Mouse (Mus musculus) liver, embryonic 14.5 days (tissue): ENCODE measurements around the gene Ifit2. TPM values are rescaled to one million over a fixed set of nuclear protein-coding genes. Genes with fewer than 3 reads are reported as not detected.
A peak's percentile ranks its signal among the peaks of the same experiment; 100 is the strongest.

Experiments
- ATAC-seq: fragments of 200-750 bp; cut with Nextera tagmentation; 2 replicates; pipeline ENCODE4 v1.8.0; 2017; ENCODE audit warnings: moderate number of reproducible peaks, mild to moderate bottlenecking, moderate library complexity; ENCODE audit not compliant: insufficient read depth
- DNase-seq, 3 experiments: peaks; one replicate each; pipeline ENCODE4 v3.0.0-alpha.2; 2012 to 2013; ENCODE audit warnings: low read depth in 3 of 3, low spot score in 3 of 3
- H3K27ac ChIP-seq: fragments of 300-500 bp; sonication (generic); 2 replicates; pipeline ENCODE4 v1.5.1; 2014; ENCODE audit warnings: moderate library complexity, mild to moderate bottlenecking, control low read depth, inconsistent platforms
- H3K27me3 ChIP-seq: fragments of 300-500 bp; sonication (generic); 2 replicates; pipeline ENCODE4 v1.6.1; 2014; ENCODE audit warnings: mild to moderate bottlenecking, low read length, moderate library complexity; ENCODE audit not compliant: control insufficient read depth, insufficient read depth
- H3K36me3 ChIP-seq: fragments of 300-500 bp; sonication (generic); replicated peaks from 2 replicates; pipeline ENCODE4 v1.6.1; 2014; ENCODE audit warnings: low read depth; ENCODE audit not compliant: control insufficient read depth, insufficient read depth
- H3K4me1 ChIP-seq, 2 experiments: fragments of 200-500 bp in 1 of 2; fragments of 300-500 bp in 1 of 2; sonication (generic) in 1 of 2; replicated peaks; 2 replicates each; pipeline ENCODE4 v1.6.1; 2012 to 2014; ENCODE audit warnings: antibody characterized with exemption in 1 of 2, inconsistent platforms in 1 of 2, low read length in 1 of 2; ENCODE audit not compliant: control insufficient read depth in 2 of 2, insufficient read depth in 2 of 2
- H3K4me2 ChIP-seq: fragments of 300-500 bp; sonication (generic); 2 replicates; pipeline ENCODE4 v1.6.1; 2014; ENCODE audit warnings: low read depth, mild to moderate bottlenecking, control low read depth, moderate library complexity
- H3K4me3 ChIP-seq, 2 experiments: fragments of 200-500 bp in 1 of 2; fragments of 300-500 bp in 1 of 2; sonication (generic) in 1 of 2; 2 replicates each; pipeline ENCODE4 v1.5.1; 2012 to 2014; ENCODE audit warnings: low read depth in 2 of 2, low read length in 2 of 2, mild to moderate bottlenecking in 2 of 2, control low read depth in 1 of 2, inconsistent platforms in 1 of 2, moderate library complexity in 1 of 2; ENCODE audit not compliant: insufficient read depth in 1 of 2
- H3K9ac ChIP-seq: fragments of 300-500 bp; sonication (generic); replicated peaks from 2 replicates; pipeline ENCODE4 v1.6.1; 2014; ENCODE audit warnings: mild to moderate bottlenecking, control low read depth, moderate library complexity
- H3K9me3 ChIP-seq: fragments of 300-500 bp; sonication (generic); 2 replicates; pipeline ENCODE4 v1.6.1; 2016; ENCODE audit warnings: low read length, mixed read lengths; ENCODE audit not compliant: control insufficient read depth
- CTCF ChIP-seq: IDR thresholded peaks from 2 replicates; pipeline ENCODE4 v1.5.1; 2016; ENCODE audit warnings: antibody characterized with exemption, low read depth, control low read depth
- EP300 ChIP-seq: IDR thresholded peaks from 2 replicates; pipeline ENCODE4 v1.6.1; 2016; ENCODE audit warnings: antibody characterized with exemption, low read depth
- WGBS: fragments of 180-500 bp; shearing (Covaris S2); extraction: QIAGEN DNeasy Blood & Tissue Kit; methylation state at CpG from one replicate; pipeline ENCODE4 v1.1.7; 2014; ENCODE audit not compliant: insufficient replicate concordance; 5-methylcytosine and 5-hydroxymethylcytosine counted together
- polyA plus RNA-seq, 2 experiments: library from polyadenylated mRNA; depleted of rRNA in 1 of 2; stranded (reverse) in 1 of 2; unstranded in 1 of 2; fragments of >200 nt; fragmentation: Nextera tagmentation in 1 of 2; extraction: Ambion mirVana in 1 of 2; gene quantifications; 2 replicates each; pipeline versions ENCODE4 v1.2.1 to v1.2.3; 2012 to 2014

The Ifit2 gene
- polyA plus RNA-seq, 2 experiments = 2.1 to 2.8 TPM

DNA sequence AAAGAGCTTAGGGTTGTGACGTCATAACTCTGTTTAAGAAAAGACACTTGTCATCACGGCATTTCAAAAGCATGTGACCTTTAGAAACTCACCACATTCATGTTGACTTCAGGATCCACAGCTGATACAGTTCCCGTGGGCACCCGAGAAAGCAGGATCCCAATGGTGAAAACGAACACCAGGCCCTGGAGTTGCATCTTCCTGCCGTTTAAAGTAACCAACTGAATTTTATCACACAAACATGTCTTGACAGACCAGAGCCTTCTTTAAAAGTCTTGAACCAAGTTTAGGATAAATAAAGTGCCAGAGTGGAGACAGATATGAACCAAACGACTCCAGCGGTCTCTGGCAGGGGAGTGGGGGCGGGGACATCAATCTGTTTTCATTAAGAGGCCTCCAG lies 25.8 kb upstream of the Ifit2 start:
- H3K4me1 ChIP-seq = peaks cover 4 to 6% of the 10 kb centered on the region in 2 experiments; a peak in 2 of 4 replicates
- H3K27ac ChIP-seq = no peak overlapping the region
- no peak overlapping the region for H3K4me3 ChIP-seq
- no peaks in the 10 kb centered on the region; the same call in 1 of the 2 replicates for H3K36me3 ChIP-seq
- no peak overlapping the region for H3K9ac ChIP-seq
- H3K4me2 ChIP-seq = 0 out of 2 replicates have a peak overlapping the region, but pooled peaks have one; percentile 13
- no peaks in the 10 kb centered on the region for H3K9me3 ChIP-seq
- no peaks in the 10 kb centered on the region for H3K27me3 ChIP-seq
- no peak for TF ChIP-seq EP300
- TF ChIP-seq CTCF = no peak
- ATAC-seq (no peak), DNase-seq (no peak)
- WGBS = 54% methylated on average over 9 of the region's 9 CpGs

DNA sequence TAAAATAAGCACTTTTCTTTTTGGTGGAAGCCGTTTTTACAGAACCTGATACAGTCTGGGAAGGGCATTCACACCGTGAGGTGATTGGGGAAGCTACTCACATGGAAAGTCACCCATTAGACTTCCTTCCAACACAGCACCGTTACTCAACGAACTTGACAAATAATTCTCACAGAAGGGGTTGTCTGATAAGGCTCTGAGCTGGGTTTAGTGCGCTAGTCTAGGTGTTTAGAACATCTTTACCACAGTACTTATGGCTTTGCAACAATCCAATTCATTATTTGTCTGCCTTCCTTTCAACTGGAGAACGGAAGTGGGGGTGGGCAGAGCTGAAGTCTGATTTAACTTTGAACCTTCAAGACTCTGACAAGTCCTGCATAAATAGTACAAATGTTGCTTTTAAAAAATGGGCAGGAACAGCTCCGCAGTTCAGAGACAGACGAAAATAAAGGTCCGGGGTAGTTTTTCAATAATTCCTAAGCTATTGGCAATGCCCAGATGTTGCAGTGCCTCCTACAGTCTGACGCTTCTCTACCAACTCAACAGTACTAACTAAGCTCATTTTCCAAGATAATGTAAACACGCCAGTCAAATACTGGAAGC lies 24.1 kb upstream of the Ifit2 start:
- Histone ChIP-seq H3K36me3 (no peaks in the 10 kb centered on the region; the same call in 1 of the 2 replicates), H3K4me1 (peaks cover 4 to 6% of the 10 kb centered on the region in 2 experiments; a peak in 2 of 4 replicates), H3K9ac (peak overlapping the region; percentile 52), H3K9me3 (no peaks in the 10 kb centered on the region), H3K27ac (peak overlapping the region; percentile 57), H3K4me3 (peak overlapping the region; percentile 65 to 69), H3K4me2 (peak overlapping the region; percentile 95), H3K27me3 (no peaks in the 10 kb centered on the region)
- peak; percentile 35; the same call in 1 of the 2 replicates for TF ChIP-seq CTCF
- no peak for TF ChIP-seq EP300
- WGBS = 1% methylated on average over 11 of the region's 11 CpGs
- DNase-seq (peak in 1 of 3 experiments; percentile 27), ATAC-seq (peak; percentile 32; the same call in 1 of the 2 replicates)

DNA sequence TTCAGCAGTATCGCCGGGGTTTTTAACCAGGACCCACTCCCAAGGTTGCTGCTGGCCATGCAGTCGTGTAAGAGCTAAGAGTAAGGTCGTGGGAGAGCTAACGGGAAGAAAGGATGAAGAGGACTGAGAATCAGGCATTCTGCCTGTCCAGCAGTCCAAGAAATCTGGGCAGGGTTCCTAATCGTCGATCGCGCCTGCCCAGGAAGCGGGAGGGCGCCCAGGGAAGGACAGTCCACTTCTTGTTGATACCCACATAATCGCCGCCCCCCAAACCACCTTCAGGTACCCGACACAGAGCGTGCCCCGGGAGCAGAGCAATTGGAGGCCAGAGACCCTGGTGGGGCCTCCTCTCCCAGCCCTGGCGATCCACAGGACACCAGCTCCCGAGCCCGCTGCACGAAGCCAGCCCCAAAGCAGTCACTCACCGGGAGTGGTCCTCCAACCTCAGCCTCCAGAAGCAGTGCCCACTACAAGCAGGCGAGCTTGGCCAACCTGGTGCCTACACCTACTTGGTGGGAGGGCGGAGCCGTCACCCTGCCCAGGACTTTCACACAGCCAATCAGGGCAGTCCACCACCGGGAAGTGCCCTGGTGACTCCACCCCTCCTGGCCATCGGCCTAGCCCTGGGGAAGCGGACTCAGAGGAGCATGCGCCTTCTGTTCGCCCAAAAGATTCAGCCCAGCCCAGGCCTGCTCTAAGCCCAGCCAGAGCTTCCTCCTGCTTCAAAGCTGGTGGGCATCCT lies 23.4 kb upstream of the Ifit2 start, which contains the start of gene Lipa:
Lipa (minus strand) TSS at position 534 of the 742 bp plus-strand sequence.
- peak; percentile 83 to 88 (median 84) for DNase-seq
- under 1% methylated on average over 29 of the region's 29 CpGs for WGBS
- peak within 1 kb of the TSS; percentile 52 for H3K9ac ChIP-seq
- H3K9me3 ChIP-seq = no peaks in the 10 kb centered on the region
- peak within 1 kb of the TSS; percentile 65 to 69 for H3K4me3 ChIP-seq
- no peaks in the 10 kb centered on the region for H3K36me3 ChIP-seq
- TF ChIP-seq CTCF = no peak
- TF ChIP-seq EP300 = no peak
- peak; percentile 100 for ATAC-seq
- H3K27ac ChIP-seq = peak within 1 kb of the TSS; percentile 57
- H3K27me3 ChIP-seq = no peaks in the 10 kb centered on the region
- H3K4me1 ChIP-seq = peaks cover 4 to 6% of the 10 kb centered on the region in 2 experiments; a peak in 2 of 4 replicates
- H3K4me2 ChIP-seq = peak within 1 kb of the TSS; percentile 95

DNA sequence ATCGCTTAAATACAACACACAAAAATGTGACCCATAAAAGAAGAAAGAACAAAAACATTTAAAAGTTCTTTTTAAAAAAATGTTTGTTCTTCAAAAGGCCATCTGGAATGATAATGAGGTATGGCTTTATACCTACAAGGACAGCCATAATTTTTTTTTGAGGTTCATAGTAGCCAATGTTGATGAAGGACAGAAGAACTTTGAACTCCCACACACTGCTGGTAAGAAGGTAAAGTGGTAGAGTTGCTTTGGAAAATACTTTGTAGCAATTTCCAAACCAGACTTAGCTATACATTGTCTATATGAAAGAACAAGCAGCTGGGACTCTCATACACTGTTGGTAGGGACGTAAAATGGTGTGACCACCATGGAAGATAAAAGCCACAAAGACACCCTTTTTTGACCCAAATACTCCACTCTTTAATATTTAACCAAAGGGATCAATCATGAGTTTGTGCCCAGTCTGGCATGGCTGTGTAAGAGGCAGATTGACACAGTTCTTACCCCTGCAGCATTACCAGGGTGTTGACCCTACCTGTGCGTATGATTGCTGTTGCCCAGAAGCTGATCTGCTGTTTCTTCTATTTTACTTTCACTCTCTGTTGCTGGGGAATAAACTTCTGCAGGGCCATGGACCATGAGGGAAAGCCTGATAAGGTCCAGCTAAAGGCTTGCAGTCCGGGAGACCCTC lies 18.3 kb upstream of the Ifit2 start:
- ATAC-seq = no peak
- DNase-seq = no peak
- H3K9ac ChIP-seq = no peak overlapping the region
- H3K9me3 ChIP-seq = no peaks in the 10 kb centered on the region
- H3K27ac ChIP-seq = no peak overlapping the region
- H3K4me3 ChIP-seq = no peak overlapping the region
- H3K4me2 ChIP-seq = no peak overlapping the region
- no peak for TF ChIP-seq CTCF
- no peak for TF ChIP-seq EP300
- H3K27me3 ChIP-seq = no peaks in the 10 kb centered on the region
- no peaks in the 10 kb centered on the region for H3K4me1 ChIP-seq
- 66% methylated on average over 4 of the region's 4 CpGs for WGBS
- no peaks in the 10 kb centered on the region for H3K36me3 ChIP-seq
